Mouse (Mus musculus) heart, embryonic 16.5 days (tissue): ENCODE measurements around the gene Olfr1218. TPM values are rescaled to one million over a fixed set of nuclear protein-coding genes. Genes with fewer than 3 reads are reported as not detected.
"Not testable (repeated sequence)": the region's sequence is repeated elsewhere in the genome, so short reads cannot be mapped to it uniquely, and the experiment has no call there.

Source experiments
- ATAC-seq: fragments of 200-750 bp; cut with Nextera tagmentation; replicated peaks from 2 replicates; pipeline ENCODE4 v1.8.0; 2017; ENCODE audit warnings: moderate number of reproducible peaks; ENCODE audit not compliant: insufficient read depth, low FRiP score; ENCODE audit errors: extremely low read depth
- H3K27ac ChIP-seq: fragments of 300-500 bp; sonication (generic); 2 replicates; pipeline ENCODE4 v1.5.1; 2014; ENCODE audit warnings: mild to moderate bottlenecking, low read length, control low read depth, moderate library complexity
- H3K27me3 ChIP-seq: fragments of 300-500 bp; sonication (generic); 2 replicates; pipeline ENCODE4 v1.6.1; 2014; ENCODE audit warnings: low read length, mixed read lengths; ENCODE audit not compliant: control insufficient read depth, insufficient read depth
- H3K36me3 ChIP-seq: fragments of 300-500 bp; sonication (generic); 2 replicates; pipeline ENCODE4 v1.6.1; 2014; ENCODE audit not compliant: control insufficient read depth, insufficient read depth
- H3K4me1 ChIP-seq: fragments of 300-500 bp; sonication (generic); 2 replicates; pipeline ENCODE4 v1.6.1; 2014; ENCODE audit warnings: low read length, mixed read lengths; ENCODE audit not compliant: control insufficient read depth, insufficient read depth
- H3K4me2 ChIP-seq: fragments of 300-500 bp; sonication (generic); 2 replicates; pipeline ENCODE4 v1.6.1; 2014; ENCODE audit warnings: low read depth, mild to moderate bottlenecking, control low read depth, low read length
- H3K4me3 ChIP-seq: fragments of 300-500 bp; sonication (generic); 2 replicates; pipeline ENCODE4 v1.5.1; 2014; ENCODE audit warnings: mild to moderate bottlenecking, control low read depth, low read length
- H3K9ac ChIP-seq: fragments of 300-500 bp; sonication (generic); 2 replicates; pipeline ENCODE4 v1.6.1; 2014; ENCODE audit warnings: low read length, control low read depth
- H3K9me3 ChIP-seq: fragments of 300-500 bp; sonication (generic); replicated peaks from 2 replicates; pipeline ENCODE4 v1.6.1; 2016; ENCODE audit warnings: low read length; ENCODE audit not compliant: control insufficient read depth
- WGBS: fragments of 180-500 bp; shearing (Covaris S2); extraction: QIAGEN DNeasy Blood & Tissue Kit; methylation state at CpG from one replicate; pipeline ENCODE4 v1.1.7; 2014; 5-methylcytosine and 5-hydroxymethylcytosine counted together
- polyA plus RNA-seq: library from polyadenylated mRNA; unstranded; fragments of >200 nt; fragmentation: Nextera tagmentation; extraction: Ambion mirVana; gene quantifications from 2 replicates; pipeline ENCODE4 v1.2.1, GENCODE M21; 2015

Olfr1218 gene
- polyA plus RNA-seq, result not detected in 2 replicates

DNA sequence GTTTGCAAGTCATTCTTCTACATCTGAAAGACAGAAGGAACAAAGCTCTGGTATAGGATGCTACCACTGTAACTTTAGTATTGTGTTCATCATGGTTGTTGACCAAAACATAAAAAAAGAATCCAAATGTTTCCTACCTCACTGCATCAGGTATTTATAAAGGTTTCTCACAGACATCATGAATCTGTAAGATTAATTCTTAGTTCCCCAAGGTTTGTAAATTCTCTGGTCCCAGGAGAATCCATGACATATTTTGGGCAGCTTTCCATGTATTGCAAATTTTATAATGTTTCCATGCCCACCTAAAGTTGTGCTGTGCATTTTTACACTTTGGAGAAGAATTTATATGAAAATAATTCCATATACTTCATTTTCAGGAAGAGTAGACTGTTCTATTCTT is at the start of gene Olfr1218:
Gene Olfr1218 (minus strand): TSS at position 101 of the 400 bp plus-strand sequence.
- Histone ChIP-seq H3K36me3 (no peaks in the 10 kb centered on the region), H3K27ac (no peak within 1 kb of the TSS), H3K9ac (no peak within 1 kb of the TSS), H3K4me1 (no peaks in the 10 kb centered on the region), H3K9me3 (no peaks in the 10 kb centered on the region), H3K4me2 (no peak within 1 kb of the TSS), H3K4me3 (no peak within 1 kb of the TSS), H3K27me3 (no peaks in the 10 kb centered on the region)
- ATAC-seq, result no peak

DNA sequence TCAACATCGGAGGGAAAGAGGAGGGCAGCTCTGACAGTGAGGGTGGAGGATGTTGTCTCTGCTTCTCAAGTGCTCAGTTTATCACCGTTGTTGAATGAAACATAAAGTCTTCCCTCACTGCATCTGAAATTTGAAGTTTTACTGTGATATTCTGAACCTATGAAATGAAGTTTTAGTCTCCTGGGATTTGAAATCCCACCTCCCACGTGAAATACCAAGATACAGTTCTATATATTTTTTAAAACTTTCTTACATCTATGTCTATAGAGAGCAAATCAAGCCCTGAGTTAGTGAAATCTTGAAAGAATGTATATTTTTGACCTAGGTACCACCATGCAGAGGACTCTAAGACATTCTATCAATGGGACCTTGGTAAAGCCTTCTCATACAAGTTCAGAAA is 45.7 kb upstream of the Olfr1218 start, which contains the start of gene Olfr1220:
Gene Olfr1220 (minus strand): TSS at position 101 of the 400 bp plus-strand sequence.
- no peaks in the 10 kb centered on the region for H3K4me1 ChIP-seq
- no peak for ATAC-seq

DNA sequence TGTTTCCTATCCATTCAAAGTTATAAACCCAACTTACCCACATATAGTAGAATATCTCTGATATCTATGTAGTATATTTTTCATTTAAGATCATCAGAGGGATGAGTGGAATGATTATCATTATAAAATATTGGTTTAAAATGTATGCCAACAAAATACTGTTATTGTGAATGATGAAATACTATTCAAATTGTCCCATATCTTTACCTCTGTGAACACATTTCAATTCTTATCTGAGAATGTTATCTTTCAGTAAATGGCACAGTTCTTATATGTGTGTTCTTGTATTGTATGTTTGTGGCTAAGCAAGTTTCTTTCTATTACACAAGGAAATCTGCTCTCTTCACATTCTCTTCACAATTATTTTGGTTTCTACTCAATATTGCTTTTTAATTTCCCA is 44.7 kb upstream of the Olfr1218 start:
- H3K4me2 ChIP-seq, result no peak overlapping the region
- ATAC-seq, result no peak
- H3K4me3 ChIP-seq, result no peak overlapping the region
- no peaks in the 10 kb centered on the region for H3K4me1 ChIP-seq
- no peak overlapping the region for H3K27ac ChIP-seq
- H3K9me3 ChIP-seq, result no peaks in the 10 kb centered on the region
- no peak overlapping the region for H3K9ac ChIP-seq
- H3K27me3 ChIP-seq, result no peaks in the 10 kb centered on the region
- H3K36me3 ChIP-seq, result no peaks in the 10 kb centered on the region

More for the DNA sequence above, 45.7 kb upstream of the Olfr1218 start, which contains the start of gene Olfr1220:
- no peaks in the 10 kb centered on the region for H3K36me3 ChIP-seq
- no peak within 1 kb of the TSS for H3K27ac ChIP-seq
- no peaks in the 10 kb centered on the region for H3K27me3 ChIP-seq
- no peaks in the 10 kb centered on the region for H3K9me3 ChIP-seq
- H3K4me3 ChIP-seq, result no peak within 1 kb of the TSS
- no peak within 1 kb of the TSS for H3K4me2 ChIP-seq
- H3K9ac ChIP-seq, result no peak within 1 kb of the TSS
- WGBS, result 70% methylated on average over 3 of the region's 3 CpGs

GRCm38 (mm10) chr2:89093848-89094247 is 32.9 kb upstream of the Olfr1218 start:
- Histone ChIP-seq H3K4me3 (no peak overlapping the region), H3K9me3 (no peaks in the 10 kb centered on the region), H3K4me1 (no peaks in the 10 kb centered on the region), H3K27ac (no peak overlapping the region), H3K9ac (no peak overlapping the region), H3K4me2 (no peak overlapping the region), H3K27me3 (no peaks in the 10 kb centered on the region), H3K36me3 (no peaks in the 10 kb centered on the region)
- whole genome bisulfite sequencing, result 91% methylated on average over 1 of the region's 1 CpGs
- no peak for ATAC-seq

DNA sequence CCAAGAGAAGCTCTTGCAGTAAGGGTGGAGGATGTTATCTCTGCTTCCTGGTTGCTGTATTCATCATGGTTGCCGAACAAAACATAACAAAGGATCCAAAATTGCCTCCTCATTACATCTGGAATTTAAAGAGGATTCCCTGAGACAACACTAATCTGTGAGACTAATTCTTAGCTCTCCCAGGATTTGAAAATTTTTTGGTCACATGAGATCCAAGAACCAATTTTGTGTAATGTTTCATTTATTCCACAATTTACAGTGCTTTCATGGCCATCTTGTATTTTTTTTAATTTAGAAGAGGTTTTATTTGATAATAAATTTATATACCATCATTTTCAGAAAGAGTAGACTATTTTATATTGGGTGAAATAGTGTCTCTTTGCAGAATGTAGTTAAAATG is 22.4 kb upstream of the Olfr1218 start, which contains the start of gene Olfr1219:
Gene Olfr1219 (minus strand): TSS at position 101 of the 400 bp plus-strand sequence.
- Histone ChIP-seq H3K4me2 (no peak within 1 kb of the TSS), H3K4me3 (no peak within 1 kb of the TSS), H3K27me3 (no peaks in the 10 kb centered on the region), H3K9ac (no peak within 1 kb of the TSS), H3K36me3 (no peaks in the 10 kb centered on the region), H3K4me1 (no peaks in the 10 kb centered on the region), H3K27ac (no peak within 1 kb of the TSS), H3K9me3 (no peaks in the 10 kb centered on the region)
- WGBS, result 45% methylated on average over 1 of the region's 1 CpGs
- ATAC-seq, result no peak

DNA sequence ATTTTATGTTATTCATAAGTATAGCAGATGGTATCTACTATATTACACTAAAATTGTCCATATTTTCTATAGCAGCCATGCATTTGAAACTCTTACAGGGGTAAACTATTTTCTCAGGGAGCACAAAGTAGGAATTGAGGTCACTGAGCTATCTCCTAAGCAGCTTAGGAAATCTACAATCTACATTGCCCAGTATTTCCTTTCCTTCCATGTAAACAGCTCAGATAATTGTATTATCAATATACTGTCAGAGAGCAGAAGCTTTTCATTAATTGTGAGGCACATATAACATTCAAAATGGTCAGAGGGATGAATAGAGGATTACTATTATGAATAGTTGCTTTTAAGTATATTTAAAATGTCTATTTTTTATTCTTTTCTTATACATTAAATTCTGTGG is 20.5 kb upstream of the Olfr1218 start:
- no peak for ATAC-seq
- no peak overlapping the region for H3K27ac ChIP-seq
- H3K9ac ChIP-seq, result no peak overlapping the region
- no peak overlapping the region for H3K4me2 ChIP-seq
- H3K36me3 ChIP-seq, result no peaks in the 10 kb centered on the region
- H3K9me3 ChIP-seq, result no peaks in the 10 kb centered on the region
- H3K27me3 ChIP-seq, result no peaks in the 10 kb centered on the region
- H3K4me3 ChIP-seq, result no peak overlapping the region
- no peaks in the 10 kb centered on the region for H3K4me1 ChIP-seq

DNA sequence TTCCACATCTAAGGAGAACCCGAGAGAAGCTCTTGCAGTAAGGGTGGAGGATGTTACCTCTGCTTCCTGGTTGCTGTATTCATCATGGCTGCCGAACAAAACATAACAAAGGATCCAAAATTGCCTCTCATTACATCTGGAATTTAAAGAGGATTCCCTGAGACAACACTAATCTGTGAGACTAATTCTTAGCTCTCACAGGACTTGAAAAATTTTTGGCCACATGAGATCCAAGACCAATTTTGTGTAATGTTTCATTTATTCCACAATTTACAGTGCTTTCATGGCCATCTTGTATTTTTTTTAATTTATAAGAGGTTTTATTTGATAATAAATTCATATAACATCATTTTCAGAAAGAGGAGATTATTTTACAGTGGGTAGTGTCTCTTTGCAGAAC is 29.0 kb downstream of the Olfr1218 start, which contains the start of gene Olfr1217:
Gene Olfr1217 (minus strand): TSS at position 101 of the 400 bp plus-strand sequence.
- no peaks in the 10 kb centered on the region for H3K9me3 ChIP-seq
- H3K4me3 ChIP-seq, result no peak within 1 kb of the TSS
- no peaks in the 10 kb centered on the region for H3K27me3 ChIP-seq
- ATAC-seq, result no peak
- WGBS, result 48% methylated on average over 2 of the region's 2 CpGs
- H3K36me3 ChIP-seq, result no peaks in the 10 kb centered on the region
- H3K4me2 ChIP-seq, result no peak within 1 kb of the TSS
- no peak within 1 kb of the TSS for H3K9ac ChIP-seq
- H3K27ac ChIP-seq, result no peak within 1 kb of the TSS
- H3K4me1 ChIP-seq, result no peaks in the 10 kb centered on the region

DNA sequence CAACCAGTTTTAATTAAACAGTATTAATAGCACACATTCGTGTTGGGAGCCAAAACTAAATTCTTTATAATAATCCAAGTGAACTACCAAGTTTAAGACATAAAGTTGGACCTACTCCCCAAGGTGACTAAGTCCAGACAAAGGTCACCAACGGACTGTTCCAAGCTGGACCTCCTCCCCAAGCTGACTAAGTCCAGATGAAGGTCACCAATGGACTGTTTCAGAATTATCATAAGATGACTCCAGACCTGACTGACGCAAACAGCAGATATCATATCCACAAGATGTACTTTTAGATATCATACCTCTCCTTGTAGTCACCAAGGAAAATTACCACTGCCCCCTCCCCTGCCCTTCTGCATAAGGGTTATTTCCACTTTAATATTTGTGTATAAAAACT is 39.6 kb downstream of the Olfr1218 start:
- H3K9ac ChIP-seq, H3K4me3 ChIP-seq, H3K4me2 ChIP-seq, H3K9me3 ChIP-seq, H3K36me3 ChIP-seq, H3K27me3 ChIP-seq, H3K4me1 ChIP-seq, H3K27ac ChIP-seq, ATAC-seq: not testable (repeated sequence)
- WGBS, result 53% methylated on average over 3 of the region's 3 CpGs

DNA sequence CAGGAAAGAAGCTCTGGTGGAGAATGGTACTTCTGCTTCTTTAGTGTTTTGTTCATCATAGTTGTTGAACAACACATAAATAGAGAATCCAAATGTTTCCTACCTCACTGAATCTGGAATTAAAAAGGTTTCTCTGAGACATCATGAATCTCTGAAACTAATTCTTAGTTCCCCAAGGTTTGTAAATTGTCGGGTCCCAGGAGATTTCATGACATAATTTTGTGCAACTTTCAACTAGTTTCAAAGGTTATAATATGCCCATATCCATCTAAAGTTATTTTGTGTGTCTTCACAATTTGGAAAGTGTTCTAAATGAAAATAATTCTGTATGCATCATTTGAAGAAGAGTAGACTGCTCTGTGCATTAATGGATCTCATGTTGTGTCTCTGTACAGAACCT is 42.7 kb downstream of the Olfr1218 start, which contains the start of gene Olfr1216:
Gene Olfr1216 (minus strand): TSS at position 101 of the 400 bp plus-strand sequence.
- no peak for ATAC-seq
- H3K9ac ChIP-seq, result no peak within 1 kb of the TSS
- no peak within 1 kb of the TSS for H3K4me2 ChIP-seq
- no peak within 1 kb of the TSS for H3K27ac ChIP-seq
- H3K4me1 ChIP-seq, result no peaks in the 10 kb centered on the region
- no peak within 1 kb of the TSS for H3K4me3 ChIP-seq
- no peaks in the 10 kb centered on the region for H3K36me3 ChIP-seq
- H3K9me3 ChIP-seq, result no peaks in the 10 kb centered on the region
- no peaks in the 10 kb centered on the region for H3K27me3 ChIP-seq
- WGBS, result 66% methylated on average over 1 of the region's 1 CpGs
